Comparison of ENCODE assay signal across 16 mouse cellular contexts in the genomic region with DNA sequence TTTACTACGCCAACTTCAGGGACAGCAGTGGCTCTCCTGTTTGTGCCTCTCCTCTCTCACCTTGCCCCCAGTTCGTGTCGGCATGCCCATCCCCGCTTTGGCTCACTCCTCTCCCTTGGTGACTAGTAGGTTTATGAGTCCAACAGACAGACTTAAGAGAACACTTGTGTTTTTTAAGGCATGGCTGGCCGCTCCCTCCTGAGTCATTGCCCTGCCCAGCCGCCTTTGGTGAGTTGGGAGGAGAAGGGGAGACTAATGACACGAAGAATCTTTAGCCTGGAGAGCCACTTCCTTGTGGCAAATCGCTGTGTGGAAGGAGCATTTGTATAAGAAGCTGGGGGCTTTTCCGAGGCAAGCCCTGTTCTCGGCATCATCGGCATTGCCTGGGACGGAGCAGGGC.
DNase-seq lines count a peak whose midpoint lies in the region; ATAC-seq and TF ChIP-seq lines count a peak whose summit lies in the region.
"Had no signal": no experiment of that assay in that cellular context is flagged by ENCODE, and none has a peak within 500 bp of the region (broad histone marks: within the 10 kb centered on the region; RNA-seq: fewer than 3 reads in every experiment).

No protein-coding gene starts in this region.

- H3K9ac ChIP-seq in kidney, embryonic 16.5 days (replicated peaks; ENCODE audit: low read length): no peak overlapping the region
- no peak overlapping the region for H3K9ac ChIP-seq in hindbrain, embryonic 16.5 days (ENCODE audit: low read depth, low read length)
- no peak overlapping the region for H3K9ac ChIP-seq in neural tube, embryonic 15.5 days (replicated peaks)
- H3K9ac ChIP-seq: limb, embryonic 15.5 days had no signal

- no peak overlapping the region for H3K4me3 ChIP-seq in kidney, embryonic 16.5 days (ENCODE audit: low read length)
- 0 out of 2 replicates have a peak overlapping the region, but pooled peaks have one; percentile 17 for H3K4me3 ChIP-seq in E14TG2a.4 (replicated peaks; ENCODE audit: low read length)
- H3K4me3 ChIP-seq in hindbrain, embryonic 16.5 days (ENCODE audit: low read length): no peak overlapping the region
- no peak overlapping the region for H3K4me3 ChIP-seq in neural tube, embryonic 15.5 days (replicated peaks)
- H3K4me3 ChIP-seq: erythroblast, embryonic 14.5 days; limb, embryonic 15.5 days; megakaryocyte, embryonic 14.5 days had no signal

- no peak overlapping the region for H3K27ac ChIP-seq in kidney, embryonic 16.5 days (ENCODE audit: low read length)
- H3K27ac ChIP-seq in hindbrain, embryonic 16.5 days (ENCODE audit: low read depth, low read length): peak overlapping the region; percentile 40
- peak overlapping the region; percentile 75 for H3K27ac ChIP-seq in neural tube, embryonic 15.5 days (replicated peaks)
- H3K27ac ChIP-seq: limb, embryonic 15.5 days had no signal

- H3K27me3 ChIP-seq in kidney, embryonic 16.5 days (ENCODE audit: insufficient read depth, low read length): no peaks in the 10 kb centered on the region
- peaks cover 3% of the 10 kb centered on the region; the same call in 1 of the 2 replicates for H3K27me3 ChIP-seq in E14TG2a.4 (ENCODE audit: insufficient read depth, low read length)
- H3K27me3 ChIP-seq in hindbrain, embryonic 16.5 days (replicated peaks; ENCODE audit: control insufficient read depth, insufficient read depth, low read length): no peaks in the 10 kb centered on the region
- 0 out of 2 replicates have a peak, but pooled peaks cover 4% of the 10 kb centered on the region for H3K27me3 ChIP-seq in neural tube, embryonic 15.5 days (replicated peaks)

- no peak for ATAC-seq in kidney, embryonic 16.5 days (ENCODE audit: low FRiP score, low TSS enrichment)
- no peak for ATAC-seq in hindbrain, embryonic 16.5 days
- no peak for ATAC-seq in neural tube, embryonic 15.5 days (ENCODE audit: low FRiP score)

- DNase-seq in kidney, adult 9 months: no peak
- no peak for DNase-seq in adrenal gland, postnatal 14 days
- no peak for DNase-seq in left cerebral cortex, postnatal 4 days
- DNase-seq: cerebellum, adult 8-10 months; embryo, embryonic 11 days; kidney, adult 2 months; layer of hippocampus, adult 9-11 months; lung, adult 2 months; thymus, postnatal 4 days had no signal

- intact Hi-C loops in left cerebral cortex, postnatal 4 days (cut with DNase I): no loop called here

- H3K4me1 ChIP-seq in kidney, embryonic 16.5 days (ENCODE audit: insufficient read depth, low read length): peaks cover 43% of the 10 kb centered on the region
- peaks cover 88% of the 10 kb centered on the region for H3K4me1 ChIP-seq in E14TG2a.4 (replicated peaks; ENCODE audit: low read depth, low read length)
- peaks cover 40% of the 10 kb centered on the region for H3K4me1 ChIP-seq in hindbrain, embryonic 16.5 days (ENCODE audit: control insufficient read depth, insufficient read depth, low read depth, low read length)
- peaks cover 52% of the 10 kb centered on the region for H3K4me1 ChIP-seq in neural tube, embryonic 15.5 days

- no peaks in the 10 kb centered on the region for H3K36me3 ChIP-seq in kidney, embryonic 16.5 days (ENCODE audit: insufficient read depth, low read length)
- no peaks in the 10 kb centered on the region for H3K36me3 ChIP-seq in E14TG2a.4 (ENCODE audit: insufficient read depth, low read length)
- no peaks in the 10 kb centered on the region for H3K36me3 ChIP-seq in hindbrain, embryonic 16.5 days (ENCODE audit: control insufficient read depth, insufficient read depth, low read length)
- H3K36me3 ChIP-seq in neural tube, embryonic 15.5 days: no peaks in the 10 kb centered on the region
- H3K36me3 ChIP-seq: limb, embryonic 15.5 days had no signal

- H3K4me2 ChIP-seq in kidney, embryonic 16.5 days (replicated peaks; ENCODE audit: low read depth, low read length): peak overlapping the region; percentile 22; the same call in 1 of the 2 replicates
- no peak overlapping the region for H3K4me2 ChIP-seq in hindbrain, embryonic 16.5 days (ENCODE audit: low read length)
- H3K4me2 ChIP-seq in neural tube, embryonic 15.5 days: peak overlapping the region; percentile 44
- H3K4me2 ChIP-seq: limb, embryonic 15.5 days had no signal

- no peak for TF ChIP-seq CTCF in E14TG2a.4 (conservative IDR thresholded peaks at IDR 0.05; ENCODE audit: low read length)

- WGBS in kidney, embryonic 16.5 days: 40% methylated on average over 12 of the region's 12 CpGs
- 56% methylated on average over 12 of the region's 12 CpGs for WGBS in hindbrain, embryonic 16.5 days
- WGBS in neural tube, embryonic 15.5 days: 55% methylated on average over 12 of the region's 12 CpGs

- no peaks in the 10 kb centered on the region for H3K9me3 ChIP-seq in kidney, embryonic 16.5 days (ENCODE audit: low read length)
- no peaks in the 10 kb centered on the region for H3K9me3 ChIP-seq in E14TG2a.4 (ENCODE audit: low read length)
- H3K9me3 ChIP-seq in hindbrain, embryonic 16.5 days (ENCODE audit: control insufficient read depth, low read length): no peaks in the 10 kb centered on the region
- no peaks in the 10 kb centered on the region for H3K9me3 ChIP-seq in neural tube, embryonic 15.5 days (replicated peaks)
- H3K9me3 ChIP-seq: limb, embryonic 15.5 days; megakaryocyte, embryonic 14.5 days had no signal
